Mouse (Mus musculus): ENCODE data around the gene Enpp6.

GRCm38 (mm10) chr8:46988366-46988765 is 1.7 kb downstream of the Enpp6 start:
- TF ChIP-seq CTCF (IDR thresholded peaks at IDR 0.05; ENCODE audit: low read depth) (no peak), EP300 (IDR thresholded peaks at IDR 0.05; ENCODE audit: low read depth) (no peak)

All from liver, embryonic 14.5 days (tissue).